Mouse (Mus musculus) ES-Bruce4 (cell line): ENCODE results near the gene Rcc1.

Experiments
- CTCF ChIP-seq: IDR thresholded peaks from one replicate; pipeline ENCODE4 v1.8.1; 2011; ENCODE audit warnings: low read depth, low read length
- POLR2A ChIP-seq: IDR thresholded peaks from one replicate; pipeline ENCODE4 v1.8.1; 2011; ENCODE audit warnings: low read length; ENCODE audit not compliant: insufficient read depth

DNA sequence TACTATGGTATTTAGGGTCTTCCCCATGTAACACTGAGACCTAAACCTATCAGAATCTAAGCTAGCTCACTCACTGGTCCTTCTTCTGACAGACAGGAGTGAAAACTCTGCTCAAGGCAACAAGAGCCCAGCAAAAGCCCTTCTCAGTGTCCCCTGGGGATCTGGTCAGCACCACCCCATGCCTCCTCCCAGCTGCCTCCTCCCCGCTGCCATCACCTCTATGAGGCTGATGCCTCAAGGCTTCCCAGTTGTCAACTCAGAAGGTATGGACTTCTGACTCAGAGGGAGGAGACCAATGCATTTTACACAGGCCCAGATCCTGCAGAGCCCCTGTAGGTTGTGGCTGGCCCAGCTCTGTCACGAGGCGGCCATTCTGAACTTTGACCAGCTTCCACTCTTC, 12.0 kb downstream of the Rcc1 start:
- TF ChIP-seq CTCF (no peak), POLR2A (no peak)
